Mouse (Mus musculus) effector memory CD4-positive, alpha-beta T cell, adult 5 months (primary cell): ENCODE data around the gene Calr. TPM values are rescaled to one million over a fixed set of nuclear protein-coding genes. Genes with fewer than 3 reads are reported as not detected.

Experiments used
- polyA plus RNA-seq: library from polyadenylated mRNA; unstranded; fragments of 100-300 nt; shearing (Covaris generic); gene quantifications from one replicate; pipeline ENCODE4 v1.2.1, GENCODE M21; 2017

Gene Calr
- polyA plus RNA-seq = 547 TPM

DNA sequence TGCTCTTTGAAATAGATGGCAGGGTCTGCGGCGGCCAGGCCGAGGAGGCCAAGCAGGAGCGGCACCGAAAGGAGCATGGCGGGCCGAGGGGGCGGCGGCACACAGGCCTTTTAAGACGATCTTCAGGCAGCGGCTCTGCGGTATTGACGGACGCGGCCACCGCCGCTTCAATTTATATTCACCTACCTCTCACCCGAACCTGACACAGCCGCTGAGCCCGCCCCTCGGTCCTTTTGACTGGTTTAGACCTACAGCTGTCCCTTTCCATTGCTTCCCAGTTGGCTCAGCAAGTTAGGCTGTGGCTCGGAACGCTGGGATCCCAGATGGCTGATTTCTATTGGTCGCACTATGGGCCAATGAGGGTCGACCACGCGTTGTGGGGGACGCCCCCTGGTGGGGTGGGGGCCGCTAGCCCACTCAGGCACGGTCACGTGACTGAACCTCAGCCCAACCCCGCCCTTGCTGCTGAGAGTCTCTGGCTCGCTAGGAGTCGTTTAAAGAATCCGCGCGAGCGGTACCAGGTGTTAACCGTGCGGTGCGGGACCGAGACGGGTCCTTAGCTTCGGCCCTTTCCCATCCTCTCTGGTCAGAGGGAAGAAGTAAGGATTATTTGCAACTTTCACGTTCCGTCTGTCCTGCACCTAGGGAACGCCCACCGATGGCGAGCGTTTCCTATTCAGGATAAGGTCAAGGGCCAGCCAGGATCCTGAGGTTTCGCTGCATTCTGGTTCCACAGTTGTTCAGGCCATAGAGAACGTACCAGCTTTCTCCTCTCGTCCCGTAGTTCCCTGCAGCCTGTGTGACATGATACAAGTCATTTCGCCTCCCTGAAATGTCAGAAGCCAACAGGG, at the start of gene Calr:
Gene Calr (minus strand): TSS at position 213 of the 851 bp plus-strand sequence.

GRCm38 (mm10) chr8:84893709-84894134, 47.0 kb upstream of the Calr start, which contains the start of gene Gcdh:
TSS of gene Gcdh (minus strand) at chr8:84893921.

DNA sequence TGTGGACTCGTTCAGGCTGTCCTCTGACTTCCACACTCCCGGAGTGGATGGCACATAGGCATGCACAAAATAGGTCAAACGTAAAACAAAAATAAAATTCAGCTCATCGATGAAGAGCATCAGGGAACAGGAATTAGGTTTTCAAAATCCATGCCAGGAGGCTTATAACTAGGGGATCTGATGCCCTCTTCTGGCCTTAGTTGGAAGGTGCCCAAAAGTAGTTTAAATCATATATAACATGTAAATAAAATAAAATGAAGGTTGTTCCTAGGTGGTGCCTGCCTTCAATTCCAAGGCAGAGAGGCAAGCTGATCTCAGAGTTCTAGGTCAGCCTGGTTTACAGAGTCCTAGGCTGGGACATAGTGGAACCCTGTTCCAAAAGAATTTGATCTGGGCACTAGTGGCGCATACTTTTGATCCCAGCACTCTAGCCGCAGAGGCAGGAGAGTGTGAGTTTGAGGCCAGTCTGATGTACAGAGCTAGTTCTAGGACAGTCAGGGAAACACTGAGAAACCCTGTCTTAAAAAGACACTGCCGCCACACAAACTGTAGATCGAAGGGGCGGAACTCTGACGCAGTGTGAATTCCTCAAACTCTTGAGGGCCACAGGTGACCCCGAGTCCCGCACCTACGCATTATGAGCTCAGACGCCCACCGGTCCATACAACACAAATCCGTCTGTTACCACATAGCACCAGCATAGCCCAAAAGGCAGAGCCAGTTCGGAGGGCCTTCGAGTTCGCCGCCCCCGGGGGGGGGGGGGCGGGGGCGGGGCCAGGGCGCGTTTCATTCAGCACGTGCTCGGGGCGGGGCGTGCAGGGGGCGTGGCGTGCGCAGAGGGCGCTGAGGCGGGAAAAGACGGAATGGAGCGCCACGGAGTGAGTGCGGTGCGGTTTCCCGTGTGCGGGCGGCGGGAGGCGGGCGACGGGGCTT, 24.9 kb upstream of the Calr start, which contains the start of gene Syce2:
Gene Syce2 (plus strand): TSS at position 736 of the 933 bp plus-strand sequence.

GRCm38 (mm10) chr8:84856864-84857441, 10.2 kb upstream of the Calr start, which contains the start of gene Farsa:
TSS of gene Farsa (plus strand) at chr8:84856989.

DNA sequence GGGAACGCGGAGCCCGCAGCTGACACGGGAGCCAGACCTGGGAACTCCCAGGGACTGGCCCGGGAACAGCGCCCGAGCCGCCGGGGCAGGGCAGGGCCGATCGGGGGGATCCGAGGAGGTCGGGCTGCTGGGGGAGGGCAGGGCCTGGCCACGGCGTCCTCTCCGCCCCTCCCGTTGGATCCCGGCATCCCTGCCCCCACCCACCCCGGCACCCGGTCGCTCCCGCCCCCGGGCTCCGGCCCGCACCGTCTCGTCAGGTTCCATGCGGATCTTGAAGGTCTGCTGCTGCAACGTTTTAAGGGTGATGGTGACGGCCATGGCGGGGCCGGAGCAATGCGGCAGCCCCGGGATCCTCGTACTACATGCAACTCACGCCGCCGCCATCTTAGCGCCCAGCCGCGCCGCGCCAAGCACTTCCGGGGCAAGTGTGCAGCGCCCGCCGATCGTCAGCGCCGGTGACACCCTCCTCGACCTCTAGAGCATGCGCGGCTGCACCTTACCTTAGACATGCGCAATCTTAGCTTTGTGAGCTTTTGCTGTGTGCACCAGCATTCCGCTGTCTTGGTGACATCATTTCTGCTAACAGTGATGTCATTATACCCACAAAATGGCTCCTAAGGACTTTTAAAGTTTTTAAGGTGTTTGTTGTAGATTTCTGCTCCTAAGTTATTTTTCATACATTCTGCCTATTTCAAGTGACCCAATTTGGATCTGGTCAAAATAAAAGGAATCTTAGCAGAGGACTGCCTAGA, 6.3 kb downstream of the Calr start, which contains the start of gene Rad23a:
Gene Rad23a (minus strand): TSS at position 418 of the 752 bp plus-strand sequence.

DNA sequence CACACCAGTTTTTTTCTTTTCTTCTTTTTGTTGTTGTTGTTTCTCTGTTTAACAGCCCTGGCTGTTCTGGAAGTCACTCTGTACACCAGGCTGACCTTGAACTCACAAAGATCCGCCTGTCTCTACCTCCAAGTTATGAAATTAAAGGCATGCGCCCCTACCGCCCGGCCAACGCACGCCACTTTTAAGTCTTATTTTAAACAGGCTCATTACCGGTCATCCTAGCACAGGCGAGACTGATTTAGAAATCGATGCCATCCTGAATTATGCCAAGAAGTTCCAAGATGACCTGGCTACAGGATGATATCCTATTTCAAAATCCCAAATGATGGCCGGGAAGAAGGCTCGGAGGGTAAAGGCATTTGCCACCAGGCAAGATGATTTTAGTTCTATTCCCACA, 15.2 kb downstream of the Calr start, which contains the start of gene Gadd45gip1:
Gene Gadd45gip1 (plus strand): TSS at position 33 of the 400 bp plus-strand sequence.

GRCm38 (mm10) chr8:84822723-84823122, 24.0 kb downstream of the Calr start, which contains the start of gene Dand5:
TSS of gene Dand5 (minus strand) at chr8:84822823.

DNA sequence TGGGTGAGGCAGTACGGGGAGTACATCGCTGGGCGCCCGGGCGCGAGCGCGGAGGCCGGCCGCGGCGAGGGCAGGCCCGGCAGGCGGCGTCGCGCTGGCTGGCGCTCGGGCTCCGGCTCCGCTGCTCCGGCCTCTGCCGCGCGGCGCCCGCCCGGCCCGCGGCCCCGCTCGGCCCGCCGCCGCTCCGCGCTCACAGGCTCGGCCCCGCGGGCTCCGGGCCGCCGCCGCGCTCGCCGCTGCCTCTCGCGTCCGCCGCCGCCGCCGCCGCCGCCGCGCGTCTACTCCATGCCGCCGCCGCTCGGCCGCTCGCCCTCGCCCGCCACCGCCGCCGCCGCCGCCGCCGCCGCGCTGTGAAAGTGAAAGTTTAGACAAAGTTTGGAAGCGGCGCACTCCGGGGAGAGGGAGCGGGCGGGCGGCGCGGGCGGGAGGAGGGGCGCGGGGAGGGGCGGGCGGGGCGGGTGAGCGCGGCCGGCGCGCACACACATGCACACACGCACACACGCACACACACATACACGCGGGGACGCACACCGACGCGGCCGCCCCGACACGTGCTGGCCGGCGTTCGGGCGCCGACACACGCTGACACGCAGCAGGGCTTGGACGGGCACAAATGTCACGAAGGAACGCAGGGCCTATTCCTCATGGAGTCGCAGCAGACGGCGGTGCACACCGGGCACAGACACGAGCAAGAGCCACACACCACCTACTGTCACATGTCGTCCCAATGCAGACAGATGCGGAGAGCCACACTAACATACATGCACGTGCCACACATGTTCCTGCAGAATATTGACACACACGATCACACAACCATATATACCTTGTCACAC, 46.5 kb downstream of the Calr start, which contains the start of gene Nfix:
Gene Nfix (minus strand): TSS at position 346 of the 833 bp plus-strand sequence.

Other genes starting within 250 kb of the Calr start
- gene Ier2, start 184.1 kb downstream of the Calr start, polyA plus RNA-seq = 759 TPM
- gene Trmt1, start 160.6 kb downstream of the Calr start, polyA plus RNA-seq = 51.7 TPM
- gene Nacc1, start 159.1 kb downstream of the Calr start, polyA plus RNA-seq = 16.8 TPM
- not detected for gene Lyl1, start 145.5 kb downstream of the Calr start, polyA plus RNA-seq
- 8.6 TPM for gene G430095P16Rik, start 123.9 kb downstream of the Calr start, polyA plus RNA-seq
- gene Nfix, start 46.6 kb downstream of the Calr start, polyA plus RNA-seq = 12.2 TPM
- 3.3 TPM for gene Dand5, start 24.1 kb downstream of the Calr start, polyA plus RNA-seq
- gene Gadd45gip1, start 15.4 kb downstream of the Calr start, polyA plus RNA-seq = 19.6 TPM
- gene Rad23a, start 6.3 kb downstream of the Calr start, polyA plus RNA-seq = 113 TPM
- 59.5 TPM for gene Farsa, start 10.1 kb upstream of the Calr start, polyA plus RNA-seq
- gene Syce2, start 25.2 kb upstream of the Calr start, polyA plus RNA-seq = 5.3 TPM
- gene Gcdh, start 47.0 kb upstream of the Calr start, polyA plus RNA-seq = 22.4 TPM
- 0.57 TPM for gene Klf1, start 55.0 kb upstream of the Calr start, polyA plus RNA-seq
- gene Dnase2a, start 61.6 kb upstream of the Calr start, polyA plus RNA-seq = 5.6 TPM
- gene Mast1, start 90.4 kb upstream of the Calr start, polyA plus RNA-seq = 0.24 TPM
- gene Rtbdn, start 100.1 kb upstream of the Calr start, polyA plus RNA-seq = not detected
- gene Gm49661, start 122.5 kb upstream of the Calr start, polyA plus RNA-seq = not detected
- gene Prdx2, start 122.7 kb upstream of the Calr start, polyA plus RNA-seq = 110 TPM
- gene Rnaseh2a, start 122.8 kb upstream of the Calr start, polyA plus RNA-seq = 59.4 TPM
- 7,373 TPM for gene Junb, start 131.8 kb upstream of the Calr start, polyA plus RNA-seq
- 17.9 TPM for gene Hook2, start 143.7 kb upstream of the Calr start, polyA plus RNA-seq
- gene Best2, start 167.6 kb upstream of the Calr start, polyA plus RNA-seq = not detected
- 29.1 TPM for gene Asna1, start 178.3 kb upstream of the Calr start, polyA plus RNA-seq
- 198 TPM for gene Trir, start 179.9 kb upstream of the Calr start, polyA plus RNA-seq
- 25.2 TPM for gene Tnpo2, start 190.0 kb upstream of the Calr start, polyA plus RNA-seq
- 6.5 TPM for gene Fbxw9, start 213.1 kb upstream of the Calr start, polyA plus RNA-seq
- gene Gm5741, start 221.0 kb upstream of the Calr start, polyA plus RNA-seq = not detected
- 89.1 TPM for gene Dhps, start 224.8 kb upstream of the Calr start, polyA plus RNA-seq
- 134 TPM for gene Wdr83os, start 233.8 kb upstream of the Calr start, polyA plus RNA-seq
- gene Wdr83, start 234.4 kb upstream of the Calr start, polyA plus RNA-seq = 18.9 TPM
- gene Man2b1, start 236.3 kb upstream of the Calr start, polyA plus RNA-seq = 93.4 TPM